Mouse (Mus musculus) cortical plate, adult 2 months (tissue): ENCODE results near the gene Pglyrp1.

ENCODE experiments used
- CTCF ChIP-seq: fragments of 200-500 bp; IDR thresholded peaks from 2 replicates; pipeline ENCODE4 v1.5.1; 2011; ENCODE audit warnings: mild to moderate bottlenecking, control low read depth, low read length; ENCODE audit not compliant: insufficient read depth; ENCODE audit errors: extremely low read depth
- POLR2A ChIP-seq: fragments of 200-500 bp; IDR thresholded peaks from 2 replicates; pipeline ENCODE4 v1.6.1; 2011; ENCODE audit warnings: mild to moderate bottlenecking, low read length, control low read depth; ENCODE audit not compliant: insufficient read depth; ENCODE audit errors: extremely low read depth

GRCm38 (mm10) chr7:18923711-18924191, 52.6 kb downstream of the Pglyrp1 start:
- TF ChIP-seq CTCF: no peak
- TF ChIP-seq POLR2A: no peak
